In the genomic region with DNA sequence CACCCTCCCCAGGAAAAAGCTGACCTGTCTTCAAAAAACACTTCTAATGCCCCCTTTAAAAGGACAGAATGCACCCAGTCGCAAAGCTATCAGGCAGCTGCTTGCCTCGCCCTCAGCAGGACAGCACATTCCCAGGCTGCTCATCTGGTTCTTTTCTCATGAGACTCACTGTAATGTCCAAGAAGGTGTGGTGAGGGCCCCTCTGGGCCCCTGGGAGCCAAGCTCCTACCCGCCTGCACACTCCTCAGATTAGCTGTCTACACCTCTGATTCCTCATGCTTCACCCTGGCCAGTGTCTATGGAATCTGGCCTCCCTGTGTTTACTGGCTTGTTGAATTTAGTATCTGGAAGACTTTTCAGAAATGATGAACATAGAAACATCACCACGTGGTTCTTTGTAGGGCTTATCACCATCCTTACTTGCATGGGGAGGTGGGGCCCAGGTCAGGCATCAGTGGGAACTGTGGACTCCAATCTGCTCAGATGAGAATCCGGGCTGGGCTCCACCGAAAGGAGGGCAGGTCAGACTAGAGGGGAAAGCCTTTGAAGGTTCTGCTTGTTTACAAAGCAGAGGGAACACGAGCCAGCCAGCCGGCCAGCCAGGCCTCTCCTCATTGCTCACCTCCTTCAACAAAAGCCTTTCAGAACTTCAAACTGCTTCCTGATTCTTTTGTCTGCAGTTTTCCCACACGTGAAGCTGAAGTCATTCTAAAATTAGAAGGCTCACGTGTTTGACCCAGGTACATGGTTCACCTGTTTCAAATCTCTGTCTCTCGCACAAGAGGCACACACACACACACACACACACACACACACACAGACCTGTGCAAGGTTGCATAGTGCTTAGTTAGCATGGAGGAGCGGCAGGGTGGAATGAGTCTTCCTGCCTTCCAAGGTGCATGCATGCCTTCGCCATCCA, we compare ENCODE assay signal across 10 mouse cellular contexts. TPM values are rescaled to one million over a fixed set of nuclear protein-coding genes. Genes with fewer than 3 reads are reported as not detected.
DNase-seq lines count a peak whose midpoint lies in the region; ATAC-seq and TF ChIP-seq lines count a peak whose summit lies in the region.
"Had no signal": no experiment of that assay in that cellular context is flagged by ENCODE, and none has a peak within 500 bp of the region (broad histone marks: within the 10 kb centered on the region; RNA-seq: fewer than 3 reads in every experiment).

No protein-coding gene starts in this region.

- H3K27me3 ChIP-seq in heart, embryonic 10.5 days (ENCODE audit: insufficient read depth, poor library complexity, severe bottlenecking): no peaks in the 10 kb centered on the region
- no peaks in the 10 kb centered on the region for H3K27me3 ChIP-seq in heart, embryonic 12.5 days (replicated peaks)
- H3K27me3 ChIP-seq in embryonic facial prominence, embryonic 10.5 days (replicated peaks; ENCODE audit: low read depth, poor library complexity, severe bottlenecking): no peaks in the 10 kb centered on the region
- H3K27me3 ChIP-seq in kidney, embryonic 16.5 days (ENCODE audit: insufficient read depth, low read length): no peaks in the 10 kb centered on the region
- H3K27me3 ChIP-seq in lung, postnatal 0 days (replicated peaks; ENCODE audit: insufficient read depth, low read length): no peaks in the 10 kb centered on the region

- no peaks in the 10 kb centered on the region for H3K36me3 ChIP-seq in heart, embryonic 10.5 days
- no peaks in the 10 kb centered on the region for H3K36me3 ChIP-seq in heart, embryonic 12.5 days
- H3K36me3 ChIP-seq in embryonic facial prominence, embryonic 10.5 days (replicated peaks): no peaks in the 10 kb centered on the region
- no peaks in the 10 kb centered on the region for H3K36me3 ChIP-seq in kidney, embryonic 16.5 days (ENCODE audit: insufficient read depth, low read length)
- no peaks in the 10 kb centered on the region for H3K36me3 ChIP-seq in lung, postnatal 0 days (ENCODE audit: insufficient read depth, low read length)

- no peak overlapping the region for H3K9ac ChIP-seq in heart, embryonic 12.5 days
- H3K9ac ChIP-seq in kidney, embryonic 16.5 days (replicated peaks; ENCODE audit: low read length): no peak overlapping the region
- no peak overlapping the region; the same call in 1 of the 2 replicates for H3K9ac ChIP-seq in lung, postnatal 0 days (replicated peaks; ENCODE audit: low read depth)

- H3K9me3 ChIP-seq in heart, embryonic 10.5 days: no peaks in the 10 kb centered on the region
- no peaks in the 10 kb centered on the region for H3K9me3 ChIP-seq in heart, embryonic 12.5 days (replicated peaks)
- no peaks in the 10 kb centered on the region for H3K9me3 ChIP-seq in embryonic facial prominence, embryonic 10.5 days
- no peaks in the 10 kb centered on the region for H3K9me3 ChIP-seq in kidney, embryonic 16.5 days (ENCODE audit: low read length)
- H3K9me3 ChIP-seq in lung, postnatal 0 days (ENCODE audit: low read length): no peaks in the 10 kb centered on the region

- ATAC-seq in heart, embryonic 12.5 days (ENCODE audit: insufficient number of reproducible peaks, low FRiP score): no peak
- ATAC-seq in kidney, embryonic 16.5 days (ENCODE audit: low FRiP score, low TSS enrichment): peak; percentile 59; the same call in 1 of the 2 replicates
- peak; percentile 92 for ATAC-seq in lung, postnatal 0 days

- peak; percentile 71 for TF ChIP-seq EP300 in lung, postnatal 0 days (IDR thresholded peaks at IDR 0.05)

- no peak for TF ChIP-seq CTCF in lung, postnatal 0 days (IDR thresholded peaks at IDR 0.05)

- no peak overlapping the region for H3K4me3 ChIP-seq in heart, embryonic 10.5 days
- no peak overlapping the region for H3K4me3 ChIP-seq in heart, embryonic 12.5 days
- no peak overlapping the region for H3K4me3 ChIP-seq in embryonic facial prominence, embryonic 10.5 days
- no peak overlapping the region for H3K4me3 ChIP-seq in kidney, embryonic 16.5 days (ENCODE audit: low read length)
- no peak overlapping the region for H3K4me3 ChIP-seq in lung, postnatal 0 days (ENCODE audit: low read depth, low read length)
- H3K4me3 ChIP-seq: heart, adult 2 months had no signal

- H3K4me1 ChIP-seq in heart, embryonic 10.5 days: peaks cover 18% of the 10 kb centered on the region
- H3K4me1 ChIP-seq in heart, embryonic 12.5 days (replicated peaks): peaks cover 10% of the 10 kb centered on the region
- H3K4me1 ChIP-seq in embryonic facial prominence, embryonic 10.5 days: peaks cover 16% of the 10 kb centered on the region
- peaks cover 8% of the 10 kb centered on the region for H3K4me1 ChIP-seq in kidney, embryonic 16.5 days (ENCODE audit: insufficient read depth, low read length)
- H3K4me1 ChIP-seq in lung, postnatal 0 days (ENCODE audit: insufficient read depth, low read depth, low read length): no peaks in the 10 kb centered on the region; the same call in 1 of the 2 replicates

- peak overlapping the region; percentile 9; the same call in 1 of the 2 replicates for H3K27ac ChIP-seq in heart, embryonic 10.5 days
- no peak overlapping the region for H3K27ac ChIP-seq in heart, embryonic 12.5 days (ENCODE audit: poor library complexity, severe bottlenecking)
- H3K27ac ChIP-seq in embryonic facial prominence, embryonic 10.5 days (replicated peaks): no peak overlapping the region; the same call in 1 of the 2 replicates
- peak overlapping the region; percentile 70; the same call in 1 of the 2 replicates for H3K27ac ChIP-seq in kidney, embryonic 16.5 days (ENCODE audit: low read length)
- peak overlapping the region; percentile 76; the same call in 1 of the 2 replicates for H3K27ac ChIP-seq in lung, postnatal 0 days (ENCODE audit: low read length)
- H3K27ac ChIP-seq: heart, adult 2 months had no signal

- WGBS in heart, embryonic 10.5 days: 36% methylated on average over 13 of the region's 13 CpGs
- 37% methylated on average over 13 of the region's 13 CpGs for WGBS in heart, embryonic 12.5 days
- WGBS in embryonic facial prominence, embryonic 10.5 days: 37% methylated on average over 13 of the region's 13 CpGs
- WGBS in kidney, embryonic 16.5 days: 28% methylated on average over 13 of the region's 13 CpGs
- WGBS in lung, postnatal 0 days: 22% methylated on average over 13 of the region's 13 CpGs

- DNase-seq in heart, embryonic 10.5 days (ENCODE audit: low spot score): no peak
- peak; percentile 32 for DNase-seq in embryonic facial prominence, embryonic 10.5 days (ENCODE audit: low spot score)
- peak; percentile 91 for DNase-seq in lung, postnatal 0 days (ENCODE audit: low spot score)
- DNase-seq in frontal cortex, postnatal 25 days (ENCODE audit: low spot score in 2 of 2): no peak
- DNase-seq in left cerebral cortex, adult 9 months (ENCODE audit: low spot score in 2 of 2): no peak
- DNase-seq in frontal cortex, postnatal 36 days (ENCODE audit: low spot score in 2 of 2): no peak
- DNase-seq: right cerebral cortex, adult 18-20 months had no signal

- no peak overlapping the region for H3K4me2 ChIP-seq in heart, embryonic 12.5 days
- H3K4me2 ChIP-seq in kidney, embryonic 16.5 days (replicated peaks; ENCODE audit: low read depth, low read length): no peak overlapping the region
- no peak overlapping the region for H3K4me2 ChIP-seq in lung, postnatal 0 days (replicated peaks; ENCODE audit: low read depth, low read length)

RNA-seq across cellular contexts. Expression of a gene that starts 38.7 kb away (rescaled TPM):
- 3.2 and 3.7 TPM in 2 replicates for polyA plus RNA-seq in heart, embryonic 10.5 days (2016; fragmentation: Nextera tagmentation; extraction: Ambion mirVana)
- polyA plus RNA-seq in heart, embryonic 12.5 days (2016; fragmentation: Nextera tagmentation; extraction: Ambion mirVana): 4.6 and 5.2 TPM in 2 replicates
- 2.1 and 2.4 TPM in 2 replicates for polyA plus RNA-seq in embryonic facial prominence, embryonic 10.5 days (2016; fragmentation: Nextera tagmentation; extraction: Ambion mirVana)
- polyA plus RNA-seq in kidney, embryonic 16.5 days (2015; fragmentation: Nextera tagmentation; extraction: Ambion mirVana): 7.7 and 9.1 TPM in 2 replicates
- polyA plus RNA-seq in lung, postnatal 0 days (2015; fragmentation: Nextera tagmentation; extraction: Ambion mirVana): 1.9 and 2.3 TPM in 2 replicates

Comparison
In these comparisons a context has a peak if more than half of its experiments do, and no peak if none do; other contexts are left out.
1. H3K27ac ChIP-seq: peak in heart, embryonic 10.5 days (single experiment), kidney, embryonic 16.5 days (single experiment) and lung, postnatal 0 days (single experiment); none in heart, embryonic 12.5 days (single experiment) and embryonic facial prominence, embryonic 10.5 days (single experiment).
2. DNase-seq: peak in embryonic facial prominence, embryonic 10.5 days (single experiment) and lung, postnatal 0 days (single experiment); none in heart, embryonic 10.5 days (single experiment), frontal cortex, postnatal 25 days (0 of 2), left cerebral cortex, adult 9 months (0 of 2) and frontal cortex, postnatal 36 days (0 of 2).